Mouse (Mus musculus) E14TG2a.4 (cell line): ENCODE measurements around the gene Crp.

Experiments
- H3K27me3 ChIP-seq: 2 replicates; pipeline ENCODE4 v1.6.1; 2014; ENCODE audit warnings: low read length, control low read depth; ENCODE audit not compliant: insufficient read depth
- H3K36me3 ChIP-seq: 2 replicates; pipeline ENCODE4 v1.6.1; 2014; ENCODE audit warnings: low read length, control low read depth; ENCODE audit not compliant: insufficient read depth
- H3K4me1 ChIP-seq: replicated peaks from 2 replicates; pipeline ENCODE4 v1.6.1; 2014; ENCODE audit warnings: low read depth, low read length, control low read depth
- H3K4me3 ChIP-seq: replicated peaks from 2 replicates; pipeline ENCODE4 v1.5.1; 2014; ENCODE audit warnings: mild to moderate bottlenecking, low read length
- H3K9me3 ChIP-seq: 2 replicates; pipeline ENCODE4 v1.6.1; 2014; ENCODE audit warnings: low read length, control low read depth
- CTCF ChIP-seq: conservative IDR thresholded peaks from 2 replicates; pipeline ENCODE4 v1.5.1; 2014; ENCODE audit warnings: low read length
- NANOG ChIP-seq: IDR thresholded peaks from 2 replicates; pipeline ENCODE4 v1.6.1; 2014; ENCODE audit warnings: borderline replicate concordance, low read length, mixed read lengths
- POU5F1 ChIP-seq: IDR thresholded peaks from 2 replicates; pipeline ENCODE4 v1.6.1; 2014; ENCODE audit warnings: low read length, borderline replicate concordance

Gene Crp

GRCm38 (mm10) chr1:172697844-172698243, at the start of gene Crp:
TSS of gene Crp (plus strand) at chr1:172698055.
- no peaks in the 10 kb centered on the region for H3K27me3 ChIP-seq
- H3K4me3 ChIP-seq, result no peak within 1 kb of the TSS
- H3K9me3 ChIP-seq, result no peaks in the 10 kb centered on the region
- peaks cover 5% of the 10 kb centered on the region for H3K4me1 ChIP-seq
- no peak for TF ChIP-seq CTCF
- TF ChIP-seq NANOG, result no peak
- TF ChIP-seq POU5F1, result no peak
- H3K36me3 ChIP-seq, result no peaks in the 10 kb centered on the region

- Histone ChIP-seq H3K4me1 (no peaks in the 10 kb centered on the region), H3K27me3 (no peaks in the 10 kb centered on the region)
Measured at GRCm38 (mm10) chr1:172649396-172649795, 48.5 kb upstream of the Crp start.

GRCm38 (mm10) chr1:172650519-172651287, 47.2 kb upstream of the Crp start:
- Histone ChIP-seq H3K27me3 (no peaks in the 10 kb centered on the region), H3K9me3 (peaks cover 7% of the 10 kb centered on the region), H3K4me1 (peaks cover 5% of the 10 kb centered on the region), H3K4me3 (no peak overlapping the region), H3K36me3 (no peaks in the 10 kb centered on the region)
- no peak for TF ChIP-seq POU5F1
- TF ChIP-seq CTCF, result peak; percentile 41

More at GRCm38 (mm10) chr1:172649396-172649795, 48.5 kb upstream of the Crp start:
- H3K36me3 ChIP-seq, result no peaks in the 10 kb centered on the region
- peaks cover 7% of the 10 kb centered on the region for H3K9me3 ChIP-seq
- no peak overlapping the region for H3K4me3 ChIP-seq
- TF ChIP-seq POU5F1 (no peak), NANOG (no peak), CTCF (no peak)

GRCm38 (mm10) chr1:172651288-172651987, 46.4 kb upstream of the Crp start:
- Histone ChIP-seq H3K4me1 (peaks cover 12% of the 10 kb centered on the region), H3K9me3 (peaks cover 7% of the 10 kb centered on the region), H3K36me3 (no peaks in the 10 kb centered on the region), H3K27me3 (no peaks in the 10 kb centered on the region), H3K4me3 (no peak overlapping the region)
- TF ChIP-seq POU5F1 (no peak), CTCF (no peak), NANOG (no peak)

GRCm38 (mm10) chr1:172652040-172652662, 45.7 kb upstream of the Crp start:
- no peaks in the 10 kb centered on the region for H3K36me3 ChIP-seq
- H3K4me1 ChIP-seq, result peaks cover 20% of the 10 kb centered on the region
- TF ChIP-seq NANOG (no peak), POU5F1 (no peak), CTCF (no peak)
- H3K4me3 ChIP-seq, result no peak overlapping the region
- H3K9me3 ChIP-seq, result peaks cover 7% of the 10 kb centered on the region
- H3K27me3 ChIP-seq, result no peaks in the 10 kb centered on the region

GRCm38 (mm10) chr1:172653900-172654299, 44.0 kb upstream of the Crp start:
- no peak for TF ChIP-seq CTCF
- TF ChIP-seq POU5F1, result no peak
- TF ChIP-seq NANOG, result no peak

GRCm38 (mm10) chr1:172657266-172657665, 40.6 kb upstream of the Crp start:
- TF ChIP-seq CTCF, result no peak
- no peak for TF ChIP-seq POU5F1
- no peak for TF ChIP-seq NANOG
- H3K4me3 ChIP-seq, result no peak overlapping the region
- peaks cover 44% of the 10 kb centered on the region for H3K4me1 ChIP-seq
- no peaks in the 10 kb centered on the region for H3K36me3 ChIP-seq
- no peaks in the 10 kb centered on the region for H3K27me3 ChIP-seq
- peaks cover 10% of the 10 kb centered on the region for H3K9me3 ChIP-seq

More at GRCm38 (mm10) chr1:172653900-172654299, 44.0 kb upstream of the Crp start:
- H3K36me3 ChIP-seq, result no peaks in the 10 kb centered on the region
- H3K4me3 ChIP-seq, result no peak overlapping the region
- H3K27me3 ChIP-seq, result no peaks in the 10 kb centered on the region
- H3K4me1 ChIP-seq, result peaks cover 35% of the 10 kb centered on the region
- peaks cover 7% of the 10 kb centered on the region for H3K9me3 ChIP-seq

GRCm38 (mm10) chr1:172659688-172660087, 38.2 kb upstream of the Crp start:
- Histone ChIP-seq H3K4me3 (no peak overlapping the region), H3K36me3 (no peaks in the 10 kb centered on the region), H3K27me3 (no peaks in the 10 kb centered on the region), H3K4me1 (peaks cover 50% of the 10 kb centered on the region), H3K9me3 (peaks cover 10% of the 10 kb centered on the region)
- TF ChIP-seq CTCF, result no peak
- no peak for TF ChIP-seq NANOG
- no peak for TF ChIP-seq POU5F1
